Mouse (Mus musculus) adrenal gland, adult 8-10 months (tissue): ENCODE measurements around the gene Kncn. TPM values are rescaled to one million over a fixed set of nuclear protein-coding genes. Genes with fewer than 3 reads are reported as not detected.

Experiments
- DNase-seq: peaks from one replicate; pipeline ENCODE4 v3.0.0; 2022
- total RNA-seq, 4 experiments: library from RNA; stranded (reverse); gene quantifications; 2 replicates each; pipeline ENCODE4 v1.2.4; 2022

The Kncn gene
- total RNA-seq, 4 experiments from 2014 or later = not detected

- no peak for DNase-seq
These were observed 53.1 kb downstream of the Kncn start for GRCm38 (mm10) chr4:115937061-115937976.

- no peak for DNase-seq
These were observed 54.3 kb downstream of the Kncn start for GRCm38 (mm10) chr4:115938276-115939160.

Other genes with a start within 250 kb of the Kncn start
- 10 to 100 TPM; 44.9 to 58.9 (median 54.5) TPM for gene Cyp4b1, start 236.7 kb upstream of the Kncn start, total RNA-seq
- 100 to 1,000 TPM in 2 of 4 experiments, 10 to 100 TPM in 2; 80.9 to 113 (median 100) TPM for gene Efcab14, start 146.7 kb upstream of the Kncn start, total RNA-seq
- 1 to 10 TPM; 2.0 to 4.9 (median 2.4) TPM for gene Tex38, start 103.4 kb upstream of the Kncn start, total RNA-seq
- 10 to 100 TPM; 58.4 to 89.8 (median 74.5) TPM for gene Atpaf1, start 99.6 kb upstream of the Kncn start, total RNA-seq
- 10 to 100 TPM; 15.6 to 22.2 (median 16.3) TPM for gene Mob3c, start 56.3 kb upstream of the Kncn start, total RNA-seq
- gene Mknk1, start 45.2 kb upstream of the Kncn start, total RNA-seq = 10 to 100 TPM; 46.8 to 72.1 (median 57.8) TPM
- not detected for gene 6430628N08Rik, start 6.3 kb downstream of the Kncn start, total RNA-seq
- gene Dmbx1, start 55.5 kb downstream of the Kncn start, total RNA-seq = not detected
- gene Faah, start 133.5 kb downstream of the Kncn start, total RNA-seq = 10 to 100 TPM in 1 of 4 experiments, 1 to 10 TPM in 3; 4.1 to 10.5 (median 6.0) TPM
- 10 to 100 TPM; 30.5 to 41.1 (median 34.8) TPM for gene Nsun4, start 169.5 kb downstream of the Kncn start, total RNA-seq
- gene Uqcrh, start 190.7 kb downstream of the Kncn start, total RNA-seq = 100 to 1,000 TPM; 390 to 507 (median 480) TPM
- gene Lrrc41, start 190.9 kb downstream of the Kncn start, total RNA-seq = 10 to 100 TPM; 58.2 to 84.0 (median 64.9) TPM
- gene Rad54l, start 239.3 kb downstream of the Kncn start, total RNA-seq = 1 to 10 TPM; 1.0 to 1.4 (median 1.2) TPM
- 10 to 100 TPM; 58.5 to 69.6 (median 62.9) TPM for gene Pomgnt1, start 239.4 kb downstream of the Kncn start, total RNA-seq